Mouse (Mus musculus) testis, adult 2 months (tissue): ENCODE results near the gene Terf2. TPM values are rescaled to one million over a fixed set of nuclear protein-coding genes. Genes with fewer than 3 reads are reported as not detected.
"Not testable (repeated sequence)": the region's sequence is repeated elsewhere in the genome, so short reads cannot be mapped to it uniquely, and the experiment has no call there.

Experiments
- H3K27ac ChIP-seq: fragments of 200-500 bp; 2 replicates; pipeline ENCODE4 v1.5.1; 2012; ENCODE audit warnings: low read depth, low read length; ENCODE audit not compliant: control insufficient read depth, insufficient read depth
- H3K27me3 ChIP-seq: fragments of 200-500 bp; 2 replicates; pipeline ENCODE4 v1.6.1; 2012; ENCODE audit warnings: mild to moderate bottlenecking, low read length, moderate library complexity; ENCODE audit not compliant: control insufficient read depth, insufficient read depth
- H3K36me3 ChIP-seq: fragments of 200-500 bp; 2 replicates; pipeline ENCODE4 v1.6.1; 2012; ENCODE audit warnings: mild to moderate bottlenecking, low read length; ENCODE audit not compliant: control insufficient read depth, insufficient read depth
- H3K4me1 ChIP-seq: fragments of 200-500 bp; 2 replicates; pipeline ENCODE4 v1.6.1; 2012; ENCODE audit warnings: low read length; ENCODE audit not compliant: control insufficient read depth, insufficient read depth
- H3K4me3 ChIP-seq: fragments of 200-500 bp; 2 replicates; pipeline ENCODE4 v1.5.1; 2012; ENCODE audit warnings: low read depth, mild to moderate bottlenecking, low read length, moderate library complexity, mixed read lengths; ENCODE audit not compliant: control insufficient read depth
- CTCF ChIP-seq: fragments of 200-500 bp; IDR thresholded peaks from 2 replicates; pipeline ENCODE4 v1.5.1; 2012; ENCODE audit warnings: low read depth, mild to moderate bottlenecking, inconsistent platforms, low read length, moderate library complexity; ENCODE audit not compliant: control insufficient read depth, insufficient read depth, insufficient replicate concordance
- POLR2A ChIP-seq: fragments of 200-500 bp; IDR thresholded peaks from 2 replicates; pipeline ENCODE4 v1.6.1; 2012; ENCODE audit warnings: low read depth, mild to moderate bottlenecking, inconsistent platforms, low read length, moderate library complexity; ENCODE audit not compliant: control insufficient read depth
- polyA plus RNA-seq: library from polyadenylated mRNA; depleted of rRNA; stranded (reverse); fragments of >200 nt; gene quantifications from 2 replicates; pipeline ENCODE4 v1.2.3, GENCODE M21; 2012

Terf2 gene
- polyA plus RNA-seq, 1 experiment: 13.6 TPM

GRCm38 (mm10) chr8:107113209-107113608, 16.9 kb upstream of the Terf2 start:
- TF ChIP-seq POLR2A: no peak
- no peak for TF ChIP-seq CTCF
- no peak overlapping the region for H3K27ac ChIP-seq

GRCm38 (mm10) chr8:107111340-107112105, 15.2 kb upstream of the Terf2 start:
- no peak overlapping the region for H3K27ac ChIP-seq
- no peaks in the 10 kb centered on the region for H3K36me3 ChIP-seq
- no peaks in the 10 kb centered on the region for H3K27me3 ChIP-seq

More at GRCm38 (mm10) chr8:107113209-107113608, 16.9 kb upstream of the Terf2 start:
- H3K4me3 ChIP-seq: no peak overlapping the region
- H3K27me3 ChIP-seq: no peaks in the 10 kb centered on the region
- no peaks in the 10 kb centered on the region for H3K36me3 ChIP-seq
- peaks cover 17% of the 10 kb centered on the region for H3K4me1 ChIP-seq

GRCm38 (mm10) chr8:107110629-107111330, 14.4 kb upstream of the Terf2 start:
- no peak overlapping the region for H3K27ac ChIP-seq
- TF ChIP-seq POLR2A (no peak), CTCF (no peak)
- peaks cover 17% of the 10 kb centered on the region for H3K4me1 ChIP-seq
- H3K4me3 ChIP-seq: no peak overlapping the region
- H3K36me3 ChIP-seq: no peaks in the 10 kb centered on the region
- H3K27me3 ChIP-seq: no peaks in the 10 kb centered on the region

More at GRCm38 (mm10) chr8:107111340-107112105, 15.2 kb upstream of the Terf2 start:
- Histone ChIP-seq H3K4me3 (no peak overlapping the region), H3K4me1 (peaks cover 17% of the 10 kb centered on the region)
- TF ChIP-seq CTCF: no peak
- no peak for TF ChIP-seq POLR2A

- H3K4me3 ChIP-seq: no peak overlapping the region
- no peak overlapping the region for H3K27ac ChIP-seq
- no peaks in the 10 kb centered on the region for H3K36me3 ChIP-seq
- H3K27me3 ChIP-seq: no peaks in the 10 kb centered on the region
- H3K4me1 ChIP-seq: peaks cover 15% of the 10 kb centered on the region
- TF ChIP-seq CTCF (no peak), POLR2A (no peak)
Observed at GRCm38 (mm10) chr8:107109816-107110435, 13.6 kb upstream of the Terf2 start.

GRCm38 (mm10) chr8:107108978-107109720, 12.8 kb upstream of the Terf2 start:
- H3K27ac ChIP-seq: no peak overlapping the region
- H3K4me3 ChIP-seq: peak overlapping the region; percentile 21
- no peaks in the 10 kb centered on the region for H3K36me3 ChIP-seq
- H3K27me3 ChIP-seq: no peaks in the 10 kb centered on the region
- H3K4me1 ChIP-seq: peaks cover 9% of the 10 kb centered on the region
- TF ChIP-seq POLR2A: no peak
- no peak for TF ChIP-seq CTCF

- not testable (repeated sequence) for H3K27ac ChIP-seq, H3K27me3 ChIP-seq, H3K4me1 ChIP-seq, H3K36me3 ChIP-seq
- peak overlapping the region; percentile 11; the same call in 1 of the 2 replicates for H3K4me3 ChIP-seq
Observed at GRCm38 (mm10) chr8:107108089-107108488, 11.7 kb upstream of the Terf2 start.

GRCm38 (mm10) chr8:107104547-107104946, 8.2 kb upstream of the Terf2 start:
- H3K27ac ChIP-seq: no peak overlapping the region
- TF ChIP-seq POLR2A (no peak), CTCF (peak; percentile 65; the same call in 1 of the 2 replicates)
- H3K4me3 ChIP-seq: no peak overlapping the region
- peaks cover 3% of the 10 kb centered on the region for H3K4me1 ChIP-seq
- H3K36me3 ChIP-seq: no peaks in the 10 kb centered on the region
- H3K27me3 ChIP-seq: no peaks in the 10 kb centered on the region
